Mouse (Mus musculus): Measurements from ENCODE around the gene Alkbh6. TPM values are rescaled to one million over a fixed set of nuclear protein-coding genes. Genes with fewer than 3 reads are reported as not detected.

Alkbh6 gene
- total RNA-seq, 2 experiments from 2014 or later: 26.5 to 35.5 TPM

GRCm38 (mm10) chr7:30293795-30294194, 14.7 kb upstream of the Alkbh6 start:
- no peak for ATAC-seq (replicated peaks; ENCODE audit: low FRiP score, low TSS enrichment, poor library complexity, severe bottlenecking)

DNA sequence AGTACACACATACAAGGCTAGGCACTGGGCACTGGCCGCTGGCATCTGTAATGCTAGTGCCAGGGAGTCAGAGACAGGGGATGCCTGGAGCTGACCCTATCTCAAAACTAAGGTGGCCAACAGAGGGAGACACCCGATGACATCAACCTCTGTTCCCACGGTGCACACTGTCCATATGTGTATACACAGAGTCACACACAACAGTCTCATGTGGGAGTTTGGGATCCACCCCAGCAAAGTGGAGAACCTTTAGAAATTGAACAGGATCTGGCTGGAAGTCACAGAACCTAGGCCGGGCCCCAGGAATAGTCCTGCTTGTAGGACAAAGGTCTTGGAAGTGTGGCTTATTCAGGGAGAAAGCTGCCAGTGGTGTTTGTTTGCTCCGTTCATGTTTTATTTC, 14.2 kb upstream of the Alkbh6 start:
- ATAC-seq (replicated peaks; ENCODE audit: low FRiP score, low TSS enrichment, poor library complexity, severe bottlenecking): no peak

- ATAC-seq (replicated peaks; ENCODE audit: low FRiP score, low TSS enrichment, poor library complexity, severe bottlenecking): no peak
Measured at GRCm38 (mm10) chr7:30295103-30295502, 13.4 kb upstream of the Alkbh6 start.

DNA sequence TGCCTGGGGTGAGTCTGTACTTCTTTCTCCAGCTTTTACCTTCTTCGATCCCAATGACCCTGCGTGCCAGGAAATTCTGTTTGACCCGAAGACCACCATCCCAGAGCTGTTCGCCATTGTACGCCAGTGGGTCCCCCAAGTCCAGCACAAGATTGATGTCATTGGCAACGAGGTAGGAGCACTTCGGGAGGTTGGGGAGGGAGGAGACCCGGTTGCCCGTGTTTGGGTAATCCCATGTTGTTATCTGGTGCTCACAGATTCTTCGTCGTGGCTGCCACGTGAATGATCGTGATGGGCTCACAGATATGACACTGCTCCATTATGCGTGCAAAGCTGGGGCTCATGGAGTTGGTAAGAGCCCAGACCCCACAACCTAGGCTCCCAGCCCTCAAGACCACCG, 11.7 kb upstream of the Alkbh6 start:
- ATAC-seq (replicated peaks; ENCODE audit: low FRiP score, low TSS enrichment, poor library complexity, severe bottlenecking): no peak

DNA sequence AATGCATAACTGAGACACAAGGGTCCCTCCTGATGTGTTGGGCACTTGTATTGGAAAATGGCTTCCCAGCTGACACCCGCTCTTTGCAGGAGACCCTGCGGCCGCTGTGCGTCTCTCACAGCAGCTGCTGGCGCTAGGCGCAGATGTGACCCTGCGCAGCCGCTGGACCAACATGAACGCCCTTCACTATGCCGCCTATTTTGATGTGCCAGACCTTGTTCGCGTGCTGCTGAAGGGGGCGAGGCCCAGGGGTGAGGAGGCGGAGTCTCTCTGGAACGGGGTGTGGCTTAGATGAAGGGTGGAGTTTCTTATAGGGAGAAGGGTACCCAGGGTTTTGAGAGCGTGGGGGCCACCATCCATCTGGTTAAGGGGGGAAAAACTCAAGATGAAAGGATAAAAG, 11.3 kb upstream of the Alkbh6 start:
- no peak for ATAC-seq (replicated peaks; ENCODE audit: low FRiP score, low TSS enrichment, poor library complexity, severe bottlenecking)

DNA sequence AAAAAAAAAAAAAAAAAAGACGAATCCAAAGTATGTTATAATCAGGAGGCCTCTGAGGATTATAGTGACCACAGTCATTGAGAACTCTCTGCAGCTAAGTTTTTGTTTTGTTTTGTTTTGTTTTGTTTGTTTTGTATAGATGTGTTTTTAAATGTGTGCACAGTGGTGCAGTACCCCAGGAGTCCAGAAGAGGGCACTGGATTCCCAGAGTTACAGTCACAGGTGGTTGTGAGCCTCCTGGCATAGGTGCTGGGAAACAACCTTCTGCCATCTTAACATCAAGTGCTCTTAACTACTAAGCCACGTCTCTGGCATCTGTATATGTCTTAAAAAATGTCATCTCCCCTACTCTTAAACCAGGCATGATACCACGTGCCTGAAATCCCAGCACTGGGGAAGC, 7.6 kb upstream of the Alkbh6 start:
- peak; percentile 60; the same call in 1 of the 2 replicates for ATAC-seq (replicated peaks; ENCODE audit: low FRiP score, low TSS enrichment, poor library complexity, severe bottlenecking)

DNA sequence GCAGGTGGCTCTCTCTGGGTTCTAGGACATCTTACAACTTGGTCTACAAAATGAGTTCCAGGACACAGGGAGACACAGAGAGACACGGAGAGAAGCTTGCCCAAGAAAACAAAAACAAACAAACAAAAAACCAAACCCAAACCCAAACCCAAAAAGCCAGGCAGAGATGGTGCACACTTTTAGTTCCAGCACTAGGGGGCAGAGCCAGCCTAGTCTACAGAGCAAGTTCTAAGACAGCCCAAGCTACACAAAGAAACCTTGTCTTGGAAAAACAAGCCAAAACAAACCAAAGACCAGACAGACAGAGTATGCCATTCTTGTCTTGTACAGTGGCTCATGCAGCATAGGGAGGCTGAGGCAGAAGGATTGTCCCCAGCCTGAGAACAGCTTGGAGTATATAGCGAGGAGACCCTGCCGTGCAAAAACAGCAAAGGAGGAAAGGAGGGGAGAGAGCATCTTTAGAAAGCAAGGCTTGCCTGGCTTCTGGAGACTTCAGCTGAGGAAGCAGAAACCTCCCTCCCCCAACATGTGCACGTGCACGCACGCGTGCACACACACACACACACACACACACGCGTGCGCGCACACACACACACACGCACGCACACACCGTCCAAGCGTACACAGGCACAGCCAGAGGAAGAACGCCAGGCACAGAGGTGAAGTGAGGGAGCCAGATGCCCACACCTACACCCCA, 2.3 kb upstream of the Alkbh6 start:
- no peak for ATAC-seq (replicated peaks; ENCODE audit: low FRiP score, low TSS enrichment, poor library complexity, severe bottlenecking)

DNA sequence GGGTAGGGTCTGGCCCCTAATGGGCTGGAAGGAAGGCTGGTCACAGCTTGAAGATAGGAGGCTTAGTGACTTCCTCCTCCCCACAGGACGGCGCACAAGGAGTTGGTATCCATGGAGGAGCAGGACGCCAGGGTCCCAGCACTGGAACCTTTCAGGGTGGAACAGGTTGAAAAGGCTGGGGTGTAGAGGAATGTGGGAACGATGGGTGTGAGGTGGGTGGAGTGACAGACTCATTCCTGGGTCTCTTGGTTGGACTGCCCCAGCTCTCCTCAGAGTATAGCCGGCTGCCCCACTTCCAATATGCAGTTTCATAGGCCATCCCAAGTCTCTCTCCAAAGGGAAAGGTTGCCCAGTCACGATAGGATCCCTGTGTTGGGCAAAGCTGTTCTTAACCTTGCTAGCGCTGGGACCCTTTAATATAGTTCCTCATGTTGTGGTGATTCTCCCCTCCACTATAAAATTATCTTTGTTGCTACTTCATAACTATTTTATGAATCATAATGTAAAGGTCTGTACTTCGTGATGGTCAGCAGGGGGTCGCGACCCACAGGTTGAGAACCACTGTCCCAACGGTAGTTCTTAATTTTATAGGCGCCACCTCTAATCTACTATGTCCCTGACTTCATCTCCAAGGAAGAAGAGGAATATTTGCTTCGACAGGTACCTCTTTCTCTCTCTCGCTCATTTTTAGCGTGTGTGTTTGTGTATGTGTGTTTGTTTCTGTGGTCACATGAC, 1.0 kb downstream of the Alkbh6 start:
- ATAC-seq (replicated peaks; ENCODE audit: low FRiP score, low TSS enrichment, poor library complexity, severe bottlenecking): no peak

GRCm38 (mm10) chr7:30310136-30310535, 1.6 kb downstream of the Alkbh6 start:
- no peak for ATAC-seq (replicated peaks; ENCODE audit: low FRiP score, low TSS enrichment, poor library complexity, severe bottlenecking)

DNA sequence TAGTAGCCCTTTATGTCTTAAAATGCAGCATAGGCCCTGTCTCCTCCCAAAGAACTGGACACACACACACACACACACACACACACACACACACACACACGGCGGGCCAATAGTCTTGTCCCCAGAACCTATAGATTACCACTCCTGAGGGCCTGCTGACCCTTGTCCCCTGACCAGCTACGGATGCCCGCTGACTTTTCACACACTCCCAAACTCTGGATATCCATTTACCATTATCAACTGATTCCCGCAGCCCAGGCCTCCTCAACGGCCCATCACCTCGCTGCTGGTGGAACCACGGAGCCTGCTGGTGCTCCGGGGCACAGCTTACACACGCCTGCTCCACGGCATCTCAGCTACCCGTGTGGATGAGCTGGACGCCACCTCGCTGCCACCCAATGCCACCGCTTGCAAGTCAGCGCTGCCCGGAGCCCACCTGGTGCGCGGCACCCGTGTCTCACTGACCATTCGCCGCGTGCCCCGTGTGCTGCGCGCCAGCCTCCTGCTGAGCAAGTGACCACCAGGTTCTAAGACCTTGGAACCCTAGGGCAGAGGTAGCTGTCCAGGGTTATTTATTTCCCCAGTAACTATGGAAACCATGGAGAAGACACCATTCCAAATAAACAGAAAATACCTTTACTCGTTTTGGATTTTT, 5.3 kb downstream of the Alkbh6 start:
- no peak for ATAC-seq (replicated peaks; ENCODE audit: low FRiP score, low TSS enrichment, poor library complexity, severe bottlenecking)

- no peak for ATAC-seq (replicated peaks; ENCODE audit: low FRiP score, low TSS enrichment, poor library complexity, severe bottlenecking)
Measured at GRCm38 (mm10) chr7:30314721-30315155, 6.2 kb downstream of the Alkbh6 start, which contains the start of gene Syne4. TSS of gene Syne4 (plus strand) at chr7:30314807.

DNA sequence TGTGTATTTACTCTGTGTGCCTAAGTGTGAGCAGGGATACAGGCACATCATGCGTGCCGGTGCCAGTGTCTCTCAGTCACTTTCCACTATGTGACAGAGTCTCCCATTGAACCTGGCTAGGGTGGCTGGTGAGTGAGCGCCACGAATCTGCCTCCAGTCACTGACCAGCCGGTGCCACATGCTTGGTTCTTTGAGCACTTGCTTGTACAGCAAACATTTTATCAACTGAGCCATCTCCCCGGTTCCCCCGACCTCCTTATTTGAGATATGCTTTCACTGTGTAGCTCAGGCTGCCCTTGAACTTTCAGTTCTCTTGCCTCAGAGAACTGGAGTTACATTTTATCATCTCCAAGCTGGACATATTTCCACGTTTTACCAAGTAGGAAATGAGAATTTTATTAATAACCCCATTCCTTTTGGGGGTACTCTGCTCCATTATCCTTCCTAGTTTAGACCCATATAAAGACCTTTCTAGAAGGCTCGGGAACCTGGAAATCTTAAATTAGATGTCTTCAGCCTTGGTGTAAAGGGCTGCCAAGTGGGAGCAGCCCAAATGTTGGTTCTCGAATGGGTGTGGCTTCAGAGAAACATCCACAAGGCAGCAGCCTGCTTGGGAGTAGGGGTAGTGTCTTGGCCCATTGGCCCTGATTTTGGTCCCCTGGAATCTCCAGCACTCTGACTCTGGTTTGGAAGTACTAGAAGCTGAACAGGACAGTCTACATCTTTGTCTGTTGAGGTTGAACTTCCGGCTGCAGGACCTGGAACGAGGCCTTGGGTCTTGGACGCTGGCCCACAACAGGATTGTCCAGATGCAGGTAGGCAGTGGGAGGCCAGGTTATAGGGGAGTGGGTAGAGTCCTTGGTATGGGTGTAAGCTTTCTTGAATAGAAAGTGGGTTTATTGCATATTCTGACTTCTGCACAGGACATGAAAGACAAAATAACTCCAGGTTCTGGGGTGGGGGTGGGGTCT, 7.3 kb downstream of the Alkbh6 start:
- ATAC-seq (replicated peaks; ENCODE audit: low FRiP score, low TSS enrichment, poor library complexity, severe bottlenecking): no peak

GRCm38 (mm10) chr7:30318142-30318541, 9.6 kb downstream of the Alkbh6 start:
- ATAC-seq (replicated peaks; ENCODE audit: low FRiP score, low TSS enrichment, poor library complexity, severe bottlenecking): no peak

GRCm38 (mm10) chr7:30320946-30321345, 12.4 kb downstream of the Alkbh6 start:
- ATAC-seq (replicated peaks; ENCODE audit: low FRiP score, low TSS enrichment, poor library complexity, severe bottlenecking): no peak

DNA sequence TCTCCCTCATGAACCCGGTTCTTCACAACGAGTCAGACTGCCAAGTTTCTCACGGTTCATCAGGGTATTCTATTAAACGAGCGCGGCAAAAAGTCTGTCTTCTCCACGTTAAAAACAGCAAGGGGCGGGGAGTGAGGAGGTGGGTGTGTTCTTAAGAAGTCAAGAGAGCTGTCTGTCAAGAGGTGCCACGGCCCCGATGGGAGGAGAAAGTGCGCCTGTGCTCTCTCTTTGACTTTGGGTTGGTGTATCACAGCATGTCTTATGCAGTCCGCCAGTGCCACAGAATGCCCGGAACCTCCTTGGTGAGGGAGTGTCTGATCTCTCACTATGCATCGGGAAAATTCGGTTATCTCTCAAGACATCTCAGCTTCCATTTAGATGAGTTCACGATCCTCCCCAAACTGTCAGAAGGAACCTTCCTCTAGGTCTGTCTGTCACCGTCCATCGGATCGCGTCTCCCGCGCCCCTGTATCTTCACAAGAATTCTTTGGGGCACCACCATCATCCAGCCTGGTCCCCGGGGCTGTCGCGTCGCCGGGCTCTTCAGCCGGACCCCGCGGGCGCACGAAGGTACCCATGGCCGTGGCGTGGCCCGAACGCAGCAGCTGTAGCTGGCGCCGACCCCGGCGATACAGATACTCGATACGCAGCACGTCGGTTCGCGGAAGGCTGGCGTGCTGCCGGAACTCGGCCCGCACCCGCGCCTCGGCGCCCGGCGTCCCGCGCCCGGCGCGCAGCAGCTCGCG, 13.2 kb downstream of the Alkbh6 start, which contains the start of gene E130208F15Rik:
E130208F15Rik (plus strand) TSS at position 202 of the 746 bp plus-strand sequence.
- ATAC-seq (replicated peaks; ENCODE audit: low FRiP score, low TSS enrichment, poor library complexity, severe bottlenecking): peak; percentile 85

- peak; percentile 95 for ATAC-seq (replicated peaks; ENCODE audit: low FRiP score, low TSS enrichment, poor library complexity, severe bottlenecking)
Measured at GRCm38 (mm10) chr7:30322285-30322667, 13.8 kb downstream of the Alkbh6 start.

GRCm38 (mm10) chr7:30322865-30323264, 14.3 kb downstream of the Alkbh6 start:
- peak; percentile 15 for ATAC-seq (replicated peaks; ENCODE audit: low FRiP score, low TSS enrichment, poor library complexity, severe bottlenecking)

DNA sequence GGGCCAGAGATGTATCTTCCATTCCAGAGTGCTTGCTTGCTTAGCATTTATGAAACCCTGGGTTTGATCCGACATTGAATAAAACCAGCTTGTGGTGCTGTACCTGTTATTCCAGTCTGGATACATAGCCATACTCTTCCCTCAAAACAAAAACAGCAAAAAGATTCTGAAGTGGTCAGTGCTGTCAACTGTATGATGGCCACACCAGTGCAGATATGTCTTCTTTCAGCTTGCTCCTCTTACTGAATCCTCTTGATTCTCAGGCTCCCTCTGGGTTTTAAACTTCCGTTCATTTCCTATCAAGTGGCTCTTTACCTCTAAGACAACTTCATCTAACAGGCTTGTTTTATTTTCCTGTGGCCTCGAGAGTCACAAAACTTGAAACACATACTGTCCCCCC, 15.3 kb downstream of the Alkbh6 start, which contains the start of gene Sdhaf1:
Sdhaf1 (minus strand) TSS at position 101 of the 400 bp plus-strand sequence.
- no peak for ATAC-seq (replicated peaks; ENCODE audit: low FRiP score, low TSS enrichment, poor library complexity, severe bottlenecking)

Measured in megakaryocyte-erythroid progenitor cell, adult 5-6 weeks (primary cell).